Mouse (Mus musculus) CH12.LX (cell line): ENCODE data around the gene H2-DMb2. TPM values are rescaled to one million over a fixed set of nuclear protein-coding genes. Genes with fewer than 3 reads are reported as not detected.

Experiments
- DNase-seq: peaks from one replicate; pipeline ENCODE4 v3.0.0-alpha.2; 2013; ENCODE audit errors: extremely low read depth
- H3K27ac ChIP-seq: 2 replicates; pipeline ENCODE4 v1.5.1; 2012; ENCODE audit warnings: low read depth, mild to moderate bottlenecking, control low read depth, moderate library complexity; ENCODE audit not compliant: insufficient read depth
- H3K27me3 ChIP-seq: replicated peaks from 2 replicates; pipeline ENCODE3; 2012; ENCODE audit warnings: inconsistent platforms
- H3K36me3 ChIP-seq, 2 experiments: replicated peaks in 1 of 2; 2 replicates each; pipeline versions ENCODE3 to v1.6.1; 2012; ENCODE audit warnings: inconsistent platforms in 1 of 2, low read length in 1 of 2, mild to moderate bottlenecking in 1 of 2, mixed read lengths in 1 of 2, moderate library complexity in 1 of 2; ENCODE audit not compliant: control insufficient read depth in 1 of 2, insufficient read depth in 1 of 2
- H3K4me1 ChIP-seq, 2 experiments: 2 replicates each; pipeline ENCODE4 v1.6.1; 2012; ENCODE audit warnings: inconsistent platforms in 1 of 2, moderate library complexity in 1 of 2; ENCODE audit not compliant: insufficient read depth in 2 of 2, control insufficient read depth in 1 of 2
- H3K4me2 ChIP-seq: 2 replicates; pipeline ENCODE4 v1.6.1; 2012; ENCODE audit warnings: low read depth, mild to moderate bottlenecking, control low read depth; ENCODE audit not compliant: poor library complexity, insufficient read depth, severe bottlenecking
- H3K4me3 ChIP-seq, 3 experiments: fragments of 150-350 bp in 1 of 3; sonication (generic) in 1 of 3; replicated peaks in 1 of 3; 2 replicates each; pipeline versions ENCODE3 to v1.5.1; 2011 to 2012; ENCODE audit warnings: low read depth in 2 of 3, low read length in 2 of 3, mild to moderate bottlenecking in 2 of 3, moderate library complexity in 2 of 3, control low read depth in 1 of 3, improper control_type of control experiment in 1 of 3, inconsistent platforms in 1 of 3, mixed read lengths in 1 of 3; ENCODE audit not compliant: poor library complexity in 1 of 3
- H3K79me2 ChIP-seq: replicated peaks from 2 replicates; pipeline ENCODE4 v1.6.1; 2012; ENCODE audit warnings: mild to moderate bottlenecking, moderate library complexity; ENCODE audit not compliant: control insufficient read depth, poor library complexity, insufficient read depth, severe bottlenecking; ENCODE audit errors: extremely low read depth
- H3K9ac ChIP-seq: 2 replicates; pipeline ENCODE4 v1.6.1; 2012; ENCODE audit warnings: low read depth, mild to moderate bottlenecking, control low read depth, moderate library complexity; ENCODE audit not compliant: insufficient read depth
- H3K9me3 ChIP-seq: replicated peaks from 2 replicates; pipeline ENCODE3; 2012; ENCODE audit warnings: low read length, inconsistent platforms, mixed read lengths
- ELF1 ChIP-seq: IDR thresholded peaks from 2 replicates; pipeline ENCODE4 v1.6.1; 2014; ENCODE audit warnings: low read depth, mild to moderate bottlenecking, inconsistent platforms, low read length, improper control_type of control experiment
- EP300 ChIP-seq: IDR thresholded peaks from 2 replicates; pipeline ENCODE4 v1.6.1; 2011; ENCODE audit warnings: low read length, improper control_type of control experiment
- HCFC1 ChIP-seq: IDR thresholded peaks from 2 replicates; pipeline ENCODE4 v1.6.1; 2012; ENCODE audit warnings: low read depth, mild to moderate bottlenecking, inconsistent platforms, low read length, improper control_type of control experiment
- IRF4 ChIP-seq: IDR thresholded peaks from 2 replicates; pipeline ENCODE4 v1.6.1; 2014; ENCODE audit warnings: low read depth, mild to moderate bottlenecking, inconsistent platforms, low read length, improper control_type of control experiment
- JUN ChIP-seq: IDR thresholded peaks from 2 replicates; pipeline ENCODE4 v1.6.1; 2011; ENCODE audit warnings: low read depth, mild to moderate bottlenecking, low read length, improper control_type of control experiment, moderate library complexity; ENCODE audit not compliant: insufficient read depth
- MAFK ChIP-seq: IDR thresholded peaks from 2 replicates; pipeline ENCODE4 v1.6.1; 2011; ENCODE audit warnings: low read length, improper control_type of control experiment; ENCODE audit not compliant: insufficient replicate concordance
- MEF2A ChIP-seq: IDR thresholded peaks from 2 replicates; pipeline ENCODE4 v1.6.1; 2014; ENCODE audit warnings: low read depth, mild to moderate bottlenecking, inconsistent platforms, low read length, improper control_type of control experiment, borderline replicate concordance
- MXI1 ChIP-seq: IDR thresholded peaks from 2 replicates; pipeline ENCODE4 v1.6.1; 2011; ENCODE audit warnings: mild to moderate bottlenecking, low read depth, low read length, improper control_type of control experiment
- NRF1 ChIP-seq: IDR thresholded peaks from 2 replicates; pipeline ENCODE4 v1.6.1; 2014; ENCODE audit warnings: low read depth, mild to moderate bottlenecking, inconsistent platforms, low read length, improper control_type of control experiment, moderate library complexity
- POLR2A ChIP-seq: IDR thresholded peaks from 2 replicates; pipeline ENCODE4 v1.6.1; 2011; ENCODE audit warnings: low read depth, mild to moderate bottlenecking, improper control_type of control experiment, low read length
- POLR2AphosphoS2 ChIP-seq: IDR thresholded peaks from 2 replicates; pipeline ENCODE4 v1.6.1; 2011; ENCODE audit warnings: low read depth, low read length, improper control_type of control experiment
- RCOR1 ChIP-seq: conservative IDR thresholded peaks from 2 replicates; pipeline ENCODE4 v1.6.1; 2012; ENCODE audit warnings: low read depth, mild to moderate bottlenecking, inconsistent platforms, low read length, improper control_type of control experiment
- SMC3 ChIP-seq: IDR thresholded peaks from 2 replicates; pipeline ENCODE4 v1.6.1; 2011; ENCODE audit warnings: low read depth, low read length, improper control_type of control experiment
- TBP ChIP-seq: conservative IDR thresholded peaks from 2 replicates; pipeline ENCODE4 v1.6.1; 2011; ENCODE audit warnings: low read depth, low read length, improper control_type of control experiment
- TCF12 ChIP-seq: IDR thresholded peaks from 2 replicates; pipeline ENCODE4 v1.6.1; 2014; ENCODE audit warnings: low read depth, mild to moderate bottlenecking, inconsistent platforms, low read length, improper control_type of control experiment
- UBTF ChIP-seq: IDR thresholded peaks from 2 replicates; pipeline ENCODE4 v1.6.1; 2012; ENCODE audit warnings: low read depth, mild to moderate bottlenecking, inconsistent platforms, low read length, improper control_type of control experiment, moderate library complexity
- USF2 ChIP-seq: conservative IDR thresholded peaks from 2 replicates; pipeline ENCODE4 v1.6.1; 2011; ENCODE audit warnings: low read depth, low read length, improper control_type of control experiment
- ZC3H11A ChIP-seq: IDR thresholded peaks from 2 replicates; pipeline ENCODE4 v1.6.1; 2012; ENCODE audit warnings: low read depth, mild to moderate bottlenecking, inconsistent platforms, low read length, improper control_type of control experiment
- ZMIZ1 ChIP-seq: IDR thresholded peaks from 2 replicates; pipeline ENCODE4 v1.6.1; 2012; ENCODE audit warnings: low read depth, mild to moderate bottlenecking, inconsistent platforms, low read length, improper control_type of control experiment
- dilution Hi-C: fragments of 300-500 bp; cut with MboI; formaldehyde crosslinking; loops from 2 replicates; pipeline ENCODE4 v1.14.3; 2020; ENCODE audit warnings: low sequenced_read_pairs; ENCODE audit not compliant: extremely low pct_unique_long_range_greater_than_20kb, extremely low pct_ligation_motif_present
- in situ Hi-C: fragments of 300-500 bp; cut with MboI; formaldehyde crosslinking; loops from 3 replicates; pipeline ENCODE4 v1.14.3; 2019; ENCODE audit warnings: low sequenced_read_pairs, low pct_ligation_motif_present, low pct_unique_long_range_greater_than_20kb, mixed read lengths
- polyA plus RNA-seq: library from polyadenylated mRNA; unstranded; fragments of >175 nt; gene quantifications from 2 replicates; pipeline ENCODE4 v1.2.1, GENCODE M21; 2012; ENCODE audit warnings: low read depth; ENCODE audit not compliant: insufficient read length
- total RNA-seq, 2 experiments: library from RNA; depleted of rRNA; stranded (reverse); fragments of 300-350 nt in 1 of 2; fragments of >200 nt in 1 of 2; gene quantifications; 2 replicates each; pipeline ENCODE4 v1.2.3; 2012 to 2014

Gene H2-DMb2
- total and polyA plus RNA-seq, 3 experiments, result 107 to 199 (median 175) TPM

DNA sequence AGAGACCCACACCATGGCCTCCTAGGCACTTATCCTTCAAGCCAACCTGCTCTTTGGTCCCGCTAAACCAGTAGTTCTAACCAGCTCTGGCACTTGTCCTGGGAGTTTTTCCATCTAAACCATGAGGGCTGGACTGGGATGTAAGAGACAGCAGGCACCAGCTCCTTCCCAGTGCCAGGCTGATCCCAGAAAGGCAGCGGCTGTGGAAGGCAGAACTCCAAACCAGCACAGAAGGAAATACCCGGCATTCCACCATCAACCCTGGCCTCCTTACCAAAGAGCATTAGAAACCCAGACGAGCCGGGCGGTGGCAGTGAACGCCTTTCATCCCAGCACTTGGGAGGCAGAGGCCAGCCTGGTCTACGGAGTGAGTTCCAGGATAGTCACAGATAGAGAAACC is 32.8 kb upstream of the H2-DMb2 start:
- H3K36me3 ChIP-seq, result peaks cover 43 to 64% of the 10 kb centered on the region in 2 experiments
- H3K9me3 ChIP-seq, result peaks cover 2% of the 10 kb centered on the region
- no peak overlapping the region for H3K4me2 ChIP-seq
- H3K27ac ChIP-seq, result no peak overlapping the region
- TF ChIP-seq POLR2AphosphoS2 (0 out of 2 replicates have a peak, but pooled peaks have one; percentile 18), MXI1 (no peak)
- TF ChIP-seq, all 38 proteins: peak for 1
- H3K27me3 ChIP-seq, result no peaks in the 10 kb centered on the region
- H3K9ac ChIP-seq, result no peak overlapping the region
- H3K79me2 ChIP-seq, result peaks cover 14% of the 10 kb centered on the region
- dilution Hi-C loops (no loop called here), in situ Hi-C loops (no loop called here)
- no peak for DNase-seq
- peaks cover 10 to 26% of the 10 kb centered on the region in 2 experiments for H3K4me1 ChIP-seq
- no peak overlapping the region for H3K4me3 ChIP-seq

DNA sequence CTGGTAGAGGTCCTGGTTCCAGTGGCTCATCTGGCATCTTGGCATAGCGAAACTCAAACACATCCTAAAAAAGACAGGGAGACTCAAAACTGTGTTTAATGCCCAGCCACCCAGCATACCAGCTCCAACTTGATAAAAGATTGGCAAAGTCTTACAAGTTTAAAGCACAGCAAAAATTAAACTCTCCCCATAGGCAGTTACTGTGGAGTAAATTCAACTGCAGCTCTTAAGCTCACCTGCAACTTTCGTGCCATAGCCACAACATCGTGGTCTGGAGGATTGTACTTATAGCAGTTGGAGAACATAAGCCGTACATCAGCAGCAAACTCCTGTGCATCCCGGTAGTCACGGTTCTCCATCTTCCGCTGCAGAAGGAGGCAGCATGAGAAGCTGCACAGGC is 29.0 kb upstream of the H2-DMb2 start:
- Histone ChIP-seq H3K79me2 (peaks cover 51% of the 10 kb centered on the region), H3K9me3 (no peaks in the 10 kb centered on the region), H3K27me3 (no peaks in the 10 kb centered on the region), H3K4me3 (no peak overlapping the region), H3K4me1 (peaks cover 9 to 36% of the 10 kb centered on the region in 2 experiments; a peak in 3 of 4 replicates), H3K36me3 (peaks cover 70 to 90% of the 10 kb centered on the region in 2 experiments), H3K9ac (no peak overlapping the region), H3K27ac (no peak overlapping the region), H3K4me2 (no peak overlapping the region)
- TF ChIP-seq TCF12 (no peak), IRF4 (no peak), EP300 (no peak), POLR2A (peak; percentile 6; the same call in 1 of the 2 replicates), POLR2AphosphoS2 (peak; percentile 78), NRF1 (no peak), ELF1 (no peak), ZMIZ1 (0 out of 2 replicates have a peak, but pooled peaks have one; percentile 23), MAFK (no peak), TBP (no peak)
- no peak for DNase-seq
- in situ Hi-C loops (no loop called here), dilution Hi-C loops (no loop called here)

DNA sequence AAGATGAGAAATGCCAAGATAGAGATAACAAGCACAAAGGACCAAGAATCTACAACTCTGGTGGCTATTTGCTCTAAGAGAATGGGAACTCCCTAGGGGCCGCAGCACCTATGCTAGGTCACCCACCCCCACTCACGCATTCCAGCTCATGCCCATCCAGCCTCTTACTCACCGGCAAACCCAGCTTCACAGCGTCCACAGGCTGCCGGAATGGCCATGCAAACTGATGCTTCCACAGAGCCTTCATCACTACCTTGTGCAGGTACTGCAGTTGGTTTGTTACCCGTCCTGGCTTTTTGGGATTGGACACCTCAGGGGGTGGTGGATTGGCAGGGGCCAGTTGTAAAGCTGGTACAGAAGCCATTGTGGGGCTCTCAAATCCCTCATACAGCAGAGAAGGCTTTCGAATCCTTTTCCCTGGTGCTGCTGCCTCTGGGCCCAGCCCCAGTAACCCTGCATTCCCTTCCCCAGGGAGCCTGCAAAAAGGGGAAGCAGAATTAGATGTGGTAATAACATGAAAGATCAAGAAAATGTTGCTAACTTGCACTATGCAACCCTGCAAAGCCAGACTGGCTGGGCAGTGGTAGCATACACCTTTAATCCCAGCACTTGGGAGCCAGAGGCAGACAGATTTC is 26.3 kb upstream of the H2-DMb2 start:
- Histone ChIP-seq H3K27me3 (no peaks in the 10 kb centered on the region), H3K36me3 (peaks cover 66 to 75% of the 10 kb centered on the region in 2 experiments), H3K4me3 (peak overlapping the region; percentile 88 to 100 (median 100)), H3K79me2 (peaks cover 55% of the 10 kb centered on the region), H3K9ac (peak overlapping the region; percentile 97), H3K4me2 (peak overlapping the region; percentile 93), H3K4me1 (peaks cover 9 to 36% of the 10 kb centered on the region in 2 experiments; a peak in 3 of 4 replicates), H3K9me3 (no peaks in the 10 kb centered on the region), H3K27ac (no peak overlapping the region)
- TF ChIP-seq RCOR1, result no peak
- no peak for TF ChIP-seq ZMIZ1
- no peak for TF ChIP-seq HCFC1
- no peak for TF ChIP-seq EP300
- no peak for TF ChIP-seq ELF1
- no peak for TF ChIP-seq POLR2AphosphoS2
- TF ChIP-seq SMC3, result no peak
- TF ChIP-seq JUN, result no peak
- no peak for TF ChIP-seq USF2
- TF ChIP-seq ZC3H11A, result no peak
- TF ChIP-seq MEF2A, result no peak
- TF ChIP-seq UBTF, result no peak
- dilution Hi-C loops (no loop called here), in situ Hi-C loops (no loop called here)
- no peak for DNase-seq
